Mouse (Mus musculus) neural tube, embryonic 11.5 days (tissue): Measurements from ENCODE around the gene Gria1. TPM values are rescaled to one million over a fixed set of nuclear protein-coding genes. Genes with fewer than 3 reads are reported as not detected.

Experiments
- ATAC-seq: fragments of 200-750 bp; cut with Nextera tagmentation; 2 replicates; pipeline ENCODE4 v1.8.0; 2017; ENCODE audit warnings: moderate number of reproducible peaks, mild to moderate bottlenecking, moderate TSS enrichment, moderate library complexity; ENCODE audit not compliant: insufficient read depth, low FRiP score, low TSS enrichment
- DNase-seq: peaks from one replicate; pipeline ENCODE4 v3.0.0-alpha.2; 2015; ENCODE audit warnings: low spot score
- H3K27ac ChIP-seq: fragments of 300-500 bp; sonication (generic); 2 replicates; pipeline ENCODE4 v1.5.1; 2014; ENCODE audit warnings: low read depth, mild to moderate bottlenecking, low read length
- H3K27me3 ChIP-seq: fragments of 300-500 bp; sonication (generic); 2 replicates; pipeline ENCODE4 v1.6.1; 2014; ENCODE audit warnings: mild to moderate bottlenecking, low read length, mixed read lengths; ENCODE audit not compliant: control insufficient read depth, insufficient read depth
- H3K36me3 ChIP-seq: fragments of 300-500 bp; sonication (generic); 2 replicates; pipeline ENCODE4 v1.6.1; 2014; ENCODE audit warnings: mild to moderate bottlenecking, low read length, moderate library complexity, mixed read lengths; ENCODE audit not compliant: control insufficient read depth, insufficient read depth
- H3K4me1 ChIP-seq: fragments of 300-500 bp; sonication (generic); 2 replicates; pipeline ENCODE4 v1.6.1; 2014; ENCODE audit warnings: low read length, mixed read lengths; ENCODE audit not compliant: control insufficient read depth, insufficient read depth
- H3K4me2 ChIP-seq: fragments of 300-500 bp; sonication (generic); 2 replicates; pipeline ENCODE4 v1.6.1; 2014; ENCODE audit warnings: low read depth, mild to moderate bottlenecking, moderate library complexity
- H3K4me3 ChIP-seq: fragments of 300-500 bp; sonication (generic); 2 replicates; pipeline ENCODE4 v1.5.1; 2014; ENCODE audit warnings: low read depth, low read length
- H3K9ac ChIP-seq: fragments of 300-500 bp; sonication (generic); 2 replicates; pipeline ENCODE4 v1.6.1; 2014; ENCODE audit warnings: mild to moderate bottlenecking, low read length
- H3K9me3 ChIP-seq: fragments of 300-500 bp; sonication (generic); 2 replicates; pipeline ENCODE4 v1.6.1; 2016; ENCODE audit warnings: low read length; ENCODE audit not compliant: control insufficient read depth
- WGBS: fragments of 180-500 bp; shearing (Covaris S2); extraction: QIAGEN DNeasy Blood & Tissue Kit; methylation state at CpG from one replicate; pipeline ENCODE4 v1.1.7; 2014; 5-methylcytosine and 5-hydroxymethylcytosine counted together
- polyA plus RNA-seq: library from polyadenylated mRNA; unstranded; fragments of >200 nt; fragmentation: Nextera tagmentation; extraction: Ambion mirVana; gene quantifications from 2 replicates; pipeline ENCODE4 v1.2.1, GENCODE M21; 2014

The Gria1 gene
- polyA plus RNA-seq, 1 experiment from 2014 or later: 3.2 TPM

GRCm38 (mm10) chr11:57039306-57039705 is 28.1 kb downstream of the Gria1 start:
- no peak for DNase-seq
- Histone ChIP-seq H3K27me3 (no peaks in the 10 kb centered on the region), H3K9ac (no peak overlapping the region), H3K4me3 (no peak overlapping the region), H3K4me1 (no peaks in the 10 kb centered on the region), H3K9me3 (no peaks in the 10 kb centered on the region), H3K36me3 (no peaks in the 10 kb centered on the region), H3K27ac (no peak overlapping the region), H3K4me2 (no peak overlapping the region)
- ATAC-seq: no peak
- 89% methylated on average over 8 of the region's 8 CpGs for WGBS

- no peak for ATAC-seq
- Histone ChIP-seq H3K27me3 (no peaks in the 10 kb centered on the region), H3K4me1 (no peaks in the 10 kb centered on the region), H3K9ac (no peak overlapping the region), H3K27ac (no peak overlapping the region), H3K4me2 (no peak overlapping the region), H3K36me3 (no peaks in the 10 kb centered on the region), H3K9me3 (no peaks in the 10 kb centered on the region), H3K4me3 (no peak overlapping the region)
- DNase-seq: no peak
- WGBS: 90% methylated on average over 3 of the region's 3 CpGs
These were observed 30.9 kb downstream of the Gria1 start for GRCm38 (mm10) chr11:57042057-57042456.

- ATAC-seq (no peak), DNase-seq (no peak)
- Histone ChIP-seq H3K4me2 (no peak overlapping the region), H3K36me3 (no peaks in the 10 kb centered on the region), H3K4me1 (no peaks in the 10 kb centered on the region), H3K9me3 (no peaks in the 10 kb centered on the region), H3K4me3 (no peak overlapping the region), H3K27me3 (no peaks in the 10 kb centered on the region), H3K9ac (no peak overlapping the region), H3K27ac (no peak overlapping the region)
- 81% methylated on average over 5 of the region's 5 CpGs for WGBS
These were observed 33.0 kb downstream of the Gria1 start for GRCm38 (mm10) chr11:57044146-57044545.

- no peak overlapping the region for H3K9ac ChIP-seq
- no peak overlapping the region for H3K4me3 ChIP-seq
- DNase-seq (no peak), ATAC-seq (no peak)
- H3K36me3 ChIP-seq: no peaks in the 10 kb centered on the region
- no peak overlapping the region for H3K27ac ChIP-seq
- no peaks in the 10 kb centered on the region for H3K4me1 ChIP-seq
- no peaks in the 10 kb centered on the region for H3K9me3 ChIP-seq
- WGBS: 75% methylated on average over 6 of the region's 6 CpGs
- no peaks in the 10 kb centered on the region for H3K27me3 ChIP-seq
- no peak overlapping the region for H3K4me2 ChIP-seq
These were observed 40.7 kb downstream of the Gria1 start for GRCm38 (mm10) chr11:57051666-57052562.

- H3K9ac ChIP-seq: no peak overlapping the region
- H3K27me3 ChIP-seq: no peaks in the 10 kb centered on the region
- H3K36me3 ChIP-seq: no peaks in the 10 kb centered on the region
- no peaks in the 10 kb centered on the region for H3K9me3 ChIP-seq
- no peaks in the 10 kb centered on the region for H3K4me1 ChIP-seq
- no peak overlapping the region for H3K4me2 ChIP-seq
- DNase-seq (no peak), ATAC-seq (no peak)
- H3K27ac ChIP-seq: no peak overlapping the region
- 83% methylated on average over 3 of the region's 3 CpGs for WGBS
- H3K4me3 ChIP-seq: no peak overlapping the region
These were observed 51.3 kb downstream of the Gria1 start for GRCm38 (mm10) chr11:57062441-57062840.

- H3K4me3 ChIP-seq: no peak overlapping the region
- no peak for DNase-seq
- no peaks in the 10 kb centered on the region for H3K36me3 ChIP-seq
- H3K4me1 ChIP-seq: no peaks in the 10 kb centered on the region
- no peaks in the 10 kb centered on the region for H3K9me3 ChIP-seq
- no peak overlapping the region for H3K4me2 ChIP-seq
- no peaks in the 10 kb centered on the region for H3K27me3 ChIP-seq
- H3K27ac ChIP-seq: no peak overlapping the region
- no peak for ATAC-seq
- no peak overlapping the region for H3K9ac ChIP-seq
- WGBS: 78% methylated on average over 8 of the region's 8 CpGs
These were observed 59.2 kb downstream of the Gria1 start for GRCm38 (mm10) chr11:57070196-57070901.

GRCm38 (mm10) chr11:57072171-57072570 is 61.0 kb downstream of the Gria1 start:
- no peak for DNase-seq
- Histone ChIP-seq H3K9ac (no peak overlapping the region), H3K9me3 (no peaks in the 10 kb centered on the region), H3K4me3 (no peak overlapping the region), H3K27ac (no peak overlapping the region), H3K36me3 (no peaks in the 10 kb centered on the region), H3K4me1 (no peaks in the 10 kb centered on the region), H3K27me3 (no peaks in the 10 kb centered on the region), H3K4me2 (no peak overlapping the region)
- WGBS: 61% methylated on average over 6 of the region's 6 CpGs
- ATAC-seq: no peak

GRCm38 (mm10) chr11:57079423-57079822 is 68.2 kb downstream of the Gria1 start:
- DNase-seq (no peak), ATAC-seq (no peak)
- no peaks in the 10 kb centered on the region for H3K27me3 ChIP-seq
- no peaks in the 10 kb centered on the region for H3K4me1 ChIP-seq
- H3K4me2 ChIP-seq: no peak overlapping the region
- WGBS: 88% methylated on average over 3 of the region's 3 CpGs
- H3K9me3 ChIP-seq: no peaks in the 10 kb centered on the region
- no peak overlapping the region for H3K4me3 ChIP-seq
- no peak overlapping the region for H3K9ac ChIP-seq
- no peaks in the 10 kb centered on the region for H3K36me3 ChIP-seq
- no peak overlapping the region for H3K27ac ChIP-seq

GRCm38 (mm10) chr11:57089527-57089926 is 78.3 kb downstream of the Gria1 start:
- no peak for ATAC-seq
- Histone ChIP-seq H3K4me3 (no peak overlapping the region), H3K27me3 (no peaks in the 10 kb centered on the region), H3K36me3 (no peaks in the 10 kb centered on the region), H3K27ac (no peak overlapping the region), H3K4me1 (no peaks in the 10 kb centered on the region), H3K9ac (no peak overlapping the region), H3K4me2 (no peak overlapping the region), H3K9me3 (no peaks in the 10 kb centered on the region)
- DNase-seq: no peak
- 65% methylated on average over 5 of the region's 5 CpGs for WGBS
